Mouse (Mus musculus) liver, embryonic 14.5 days (tissue): ENCODE data around the gene Tnfsf12. TPM values are rescaled to one million over a fixed set of nuclear protein-coding genes. Genes with fewer than 3 reads are reported as not detected.
A peak's percentile ranks its signal among the peaks of the same experiment; 100 is the strongest.

Experiments
- ATAC-seq: fragments of 200-750 bp; cut with Nextera tagmentation; 2 replicates; pipeline ENCODE4 v1.8.0; 2017; ENCODE audit warnings: moderate number of reproducible peaks, mild to moderate bottlenecking, moderate library complexity; ENCODE audit not compliant: insufficient read depth
- DNase-seq, 3 experiments: peaks; one replicate each; pipeline ENCODE4 v3.0.0-alpha.2; 2012 to 2013; ENCODE audit warnings: low read depth in 3 of 3, low spot score in 3 of 3
- H3K27ac ChIP-seq: fragments of 300-500 bp; sonication (generic); 2 replicates; pipeline ENCODE4 v1.5.1; 2014; ENCODE audit warnings: moderate library complexity, mild to moderate bottlenecking, control low read depth, inconsistent platforms
- H3K27me3 ChIP-seq: fragments of 300-500 bp; sonication (generic); 2 replicates; pipeline ENCODE4 v1.6.1; 2014; ENCODE audit warnings: mild to moderate bottlenecking, low read length, moderate library complexity; ENCODE audit not compliant: control insufficient read depth, insufficient read depth
- H3K36me3 ChIP-seq: fragments of 300-500 bp; sonication (generic); replicated peaks from 2 replicates; pipeline ENCODE4 v1.6.1; 2014; ENCODE audit warnings: low read depth; ENCODE audit not compliant: control insufficient read depth, insufficient read depth
- H3K4me1 ChIP-seq, 2 experiments: fragments of 200-500 bp in 1 of 2; fragments of 300-500 bp in 1 of 2; sonication (generic) in 1 of 2; replicated peaks; 2 replicates each; pipeline ENCODE4 v1.6.1; 2012 to 2014; ENCODE audit warnings: antibody characterized with exemption in 1 of 2, inconsistent platforms in 1 of 2, low read length in 1 of 2; ENCODE audit not compliant: control insufficient read depth in 2 of 2, insufficient read depth in 2 of 2
- H3K4me2 ChIP-seq: fragments of 300-500 bp; sonication (generic); 2 replicates; pipeline ENCODE4 v1.6.1; 2014; ENCODE audit warnings: low read depth, mild to moderate bottlenecking, control low read depth, moderate library complexity
- H3K4me3 ChIP-seq, 2 experiments: fragments of 200-500 bp in 1 of 2; fragments of 300-500 bp in 1 of 2; sonication (generic) in 1 of 2; 2 replicates each; pipeline ENCODE4 v1.5.1; 2012 to 2014; ENCODE audit warnings: low read depth in 2 of 2, low read length in 2 of 2, mild to moderate bottlenecking in 2 of 2, control low read depth in 1 of 2, inconsistent platforms in 1 of 2, moderate library complexity in 1 of 2; ENCODE audit not compliant: insufficient read depth in 1 of 2
- H3K9ac ChIP-seq: fragments of 300-500 bp; sonication (generic); replicated peaks from 2 replicates; pipeline ENCODE4 v1.6.1; 2014; ENCODE audit warnings: mild to moderate bottlenecking, control low read depth, moderate library complexity
- H3K9me3 ChIP-seq: fragments of 300-500 bp; sonication (generic); 2 replicates; pipeline ENCODE4 v1.6.1; 2016; ENCODE audit warnings: low read length, mixed read lengths; ENCODE audit not compliant: control insufficient read depth
- CTCF ChIP-seq: IDR thresholded peaks from 2 replicates; pipeline ENCODE4 v1.5.1; 2016; ENCODE audit warnings: antibody characterized with exemption, low read depth, control low read depth
- EP300 ChIP-seq: IDR thresholded peaks from 2 replicates; pipeline ENCODE4 v1.6.1; 2016; ENCODE audit warnings: antibody characterized with exemption, low read depth
- WGBS: fragments of 180-500 bp; shearing (Covaris S2); extraction: QIAGEN DNeasy Blood & Tissue Kit; methylation state at CpG from one replicate; pipeline ENCODE4 v1.1.7; 2014; ENCODE audit not compliant: insufficient replicate concordance; 5-methylcytosine and 5-hydroxymethylcytosine counted together
- polyA plus RNA-seq, 2 experiments: library from polyadenylated mRNA; depleted of rRNA in 1 of 2; stranded (reverse) in 1 of 2; unstranded in 1 of 2; fragments of >200 nt; fragmentation: Nextera tagmentation in 1 of 2; extraction: Ambion mirVana in 1 of 2; gene quantifications; 2 replicates each; pipeline versions ENCODE4 v1.2.1 to v1.2.3; 2012 to 2014

Gene Tnfsf12
- polyA plus RNA-seq, 2 experiments, result 3.1 to 4.3 TPM

- H3K36me3 ChIP-seq, result peaks cover 63% of the 10 kb centered on the region
- peak within 1 kb of the TSS; percentile 99 for H3K9ac ChIP-seq
- TF ChIP-seq EP300 (no peak), CTCF (0 out of 2 replicates have a peak, but pooled peaks have one; percentile 27)
- peak within 1 kb of the TSS; percentile 77 to 94 for H3K4me3 ChIP-seq
- WGBS, result under 1% methylated on average over 36 of the region's 36 CpGs
- no peaks in the 10 kb centered on the region for H3K9me3 ChIP-seq
- H3K4me1 ChIP-seq, result peaks cover 13 to 17% of the 10 kb centered on the region in 2 experiments
- H3K27me3 ChIP-seq, result no peaks in the 10 kb centered on the region
- ATAC-seq (peak; percentile 95), DNase-seq (peak; percentile 100)
- H3K27ac ChIP-seq, result peak within 1 kb of the TSS; percentile 97
- H3K4me2 ChIP-seq, result peak within 1 kb of the TSS; percentile 97
Observed at GRCm38 (mm10) chr11:69672211-69672706, 23.4 kb downstream of the Tnfsf12 start, which contains the start of gene Eif4a1. Gene Eif4a1 (minus strand): TSS chr11:69672423.

- H3K4me1 ChIP-seq, result peaks cover 13 to 17% of the 10 kb centered on the region in 2 experiments
- no peak for DNase-seq
- 1% methylated on average over 43 of the region's 43 CpGs for WGBS
- H3K9ac ChIP-seq, result peak overlapping the region; percentile 99
- peak overlapping the region; percentile 77 to 94 for H3K4me3 ChIP-seq
- no peaks in the 10 kb centered on the region for H3K9me3 ChIP-seq
- H3K27me3 ChIP-seq, result no peaks in the 10 kb centered on the region
- TF ChIP-seq CTCF (no peak; the same call in 1 of the 2 replicates), EP300 (no peak)
- H3K27ac ChIP-seq, result peak overlapping the region; percentile 97
- ATAC-seq, result peak; percentile 3; the same call in 1 of the 2 replicates
- peaks cover 65% of the 10 kb centered on the region for H3K36me3 ChIP-seq
- H3K4me2 ChIP-seq, result peak overlapping the region; percentile 97
Observed at GRCm38 (mm10) chr11:69671726-69672124, 23.9 kb downstream of the Tnfsf12 start.

GRCm38 (mm10) chr11:69670786-69671725, 24.6 kb downstream of the Tnfsf12 start:
- peaks cover 13 to 17% of the 10 kb centered on the region in 2 experiments for H3K4me1 ChIP-seq
- H3K4me2 ChIP-seq, result peak overlapping the region; percentile 97
- H3K36me3 ChIP-seq, result peaks cover 66% of the 10 kb centered on the region
- H3K9ac ChIP-seq, result peak overlapping the region; percentile 99
- H3K4me3 ChIP-seq, result peak overlapping the region; percentile 77 to 94
- peak; percentile 85 to 88 (median 87) for DNase-seq
- no peaks in the 10 kb centered on the region for H3K9me3 ChIP-seq
- WGBS, result under 1% methylated on average over 58 of the region's 61 CpGs
- no peaks in the 10 kb centered on the region for H3K27me3 ChIP-seq
- TF ChIP-seq EP300 (0 out of 2 replicates have a peak, but pooled peaks have one; percentile 13), CTCF (no peak)
- peak overlapping the region; percentile 97 for H3K27ac ChIP-seq
- peak; percentile 63 for ATAC-seq

- no peak for DNase-seq
- Histone ChIP-seq H3K27me3 (no peaks in the 10 kb centered on the region), H3K4me2 (no peak overlapping the region), H3K4me3 (no peak overlapping the region), H3K27ac (peak overlapping the region; percentile 2), H3K4me1 (peaks cover 16 to 24% of the 10 kb centered on the region in 2 experiments), H3K36me3 (peaks cover 65% of the 10 kb centered on the region), H3K9ac (no peak overlapping the region), H3K9me3 (no peaks in the 10 kb centered on the region)
- no peak for ATAC-seq
- TF ChIP-seq EP300 (no peak), CTCF (no peak)
- WGBS, result 78% methylated on average over 3 of the region's 3 CpGs
Observed at GRCm38 (mm10) chr11:69666665-69667005, 29.0 kb downstream of the Tnfsf12 start.
